Mouse (Mus musculus) 3134 (cell line): ENCODE results near the gene Spdl1.

Experiments
- DNase-seq: peaks from one replicate; pipeline ENCODE4 v3.0.0-alpha.2; 2011; ENCODE audit warnings: low spot score; ENCODE audit not compliant: insufficient read length; ENCODE audit errors: extremely low read depth

Spdl1 gene

GRCm38 (mm10) chr11:34833318-34834086 lies at the start of gene Spdl1:
Spdl1 (minus strand) TSS chr11:34833641.
- DNase-seq: peak; percentile 93

GRCm38 (mm10) chr11:34881528-34881927 lies 48.1 kb upstream of the Spdl1 start:
- DNase-seq: no peak

DNA sequence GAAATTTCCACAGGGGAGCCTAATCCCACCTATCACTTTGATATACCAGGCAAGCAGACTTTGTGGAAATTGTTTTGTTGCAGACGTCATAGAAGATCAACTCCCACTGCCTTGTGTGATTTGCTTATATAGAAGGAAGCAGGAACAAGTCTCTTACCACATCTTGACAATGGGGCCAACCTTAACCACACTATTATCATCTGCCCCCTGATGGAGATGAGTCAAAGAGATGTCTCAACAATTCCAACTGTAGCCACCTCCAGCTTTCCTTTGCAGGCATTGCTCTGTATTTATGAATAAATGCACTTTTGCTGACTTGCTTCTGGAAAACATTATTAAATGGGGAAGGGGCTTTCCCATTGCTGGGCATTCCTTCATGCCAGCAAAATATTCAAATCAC lies 46.2 kb upstream of the Spdl1 start:
- DNase-seq: no peak

- DNase-seq: no peak
Measured at GRCm38 (mm10) chr11:34873861-34874260, 40.4 kb upstream of the Spdl1 start.

GRCm38 (mm10) chr11:34872432-34872831 lies 39.0 kb upstream of the Spdl1 start:
- no peak for DNase-seq

GRCm38 (mm10) chr11:34871991-34872390 lies 38.5 kb upstream of the Spdl1 start:
- no peak for DNase-seq

GRCm38 (mm10) chr11:34871456-34871855 lies 38.0 kb upstream of the Spdl1 start:
- DNase-seq: no peak

- no peak for DNase-seq
Measured at GRCm38 (mm10) chr11:34868626-34869025, 35.2 kb upstream of the Spdl1 start.

DNA sequence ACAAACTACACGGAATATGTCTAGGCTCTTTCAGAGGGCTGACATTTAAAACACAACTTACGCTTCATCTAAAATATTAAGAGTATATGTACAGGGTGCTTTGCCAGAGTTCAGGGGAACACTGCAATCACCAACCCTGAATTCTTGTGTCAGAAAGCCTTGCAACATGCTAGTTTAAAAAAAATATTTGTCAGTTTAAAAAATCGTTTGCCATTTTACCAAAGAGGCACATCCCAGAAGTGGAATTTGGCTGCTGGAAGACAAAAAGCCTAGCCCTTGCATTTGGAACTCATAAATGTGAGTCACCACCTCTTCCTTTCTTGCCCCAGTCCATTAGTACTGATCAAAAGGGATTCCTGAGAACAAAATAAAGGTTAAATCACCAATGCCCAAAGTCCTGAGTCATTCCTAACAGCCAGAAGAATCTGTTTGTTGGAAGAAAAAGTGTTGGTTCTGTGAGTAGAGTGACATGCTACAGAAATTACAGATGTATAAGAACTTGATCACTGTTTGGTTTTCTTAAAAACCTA lies 32.4 kb upstream of the Spdl1 start:
- DNase-seq: no peak

DNA sequence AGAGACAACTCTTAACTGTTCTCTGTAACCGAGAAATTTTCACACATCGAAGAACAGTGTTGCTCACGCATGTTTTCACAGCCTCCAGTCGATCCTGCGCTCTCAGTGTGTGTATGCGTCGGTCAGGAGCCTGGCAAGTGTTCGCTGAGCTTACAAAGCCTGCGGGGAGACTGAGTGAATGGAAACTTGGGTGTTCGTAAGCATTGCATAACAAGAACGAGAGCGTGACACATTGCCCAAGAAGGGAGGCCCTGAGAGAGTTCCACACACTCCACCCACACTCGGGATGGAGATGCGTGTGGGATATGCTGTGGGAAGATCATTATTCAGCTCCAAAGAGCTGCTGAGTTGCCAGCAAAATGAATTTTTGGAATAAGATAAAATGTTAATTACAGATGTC lies 31.7 kb upstream of the Spdl1 start:
- no peak for DNase-seq

DNA sequence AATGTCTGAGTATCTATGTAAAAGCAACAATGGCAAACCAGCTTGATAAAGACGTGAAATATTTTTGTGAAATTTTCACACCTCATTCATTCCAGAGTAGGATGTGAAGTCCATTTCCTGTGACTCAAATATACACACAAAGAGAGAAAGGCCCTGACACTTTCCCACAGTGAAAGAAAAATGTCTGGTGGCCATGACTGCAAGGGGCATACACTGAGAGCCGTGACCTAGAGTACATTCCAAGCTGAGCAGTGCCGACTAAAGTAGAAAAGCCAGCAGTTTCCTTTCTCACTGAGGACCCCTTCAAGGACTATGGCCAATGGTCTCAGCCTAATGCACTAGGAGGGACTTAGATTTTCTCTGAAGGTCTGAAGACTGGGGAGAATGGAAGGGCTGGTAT lies 23.2 kb upstream of the Spdl1 start:
- no peak for DNase-seq

DNA sequence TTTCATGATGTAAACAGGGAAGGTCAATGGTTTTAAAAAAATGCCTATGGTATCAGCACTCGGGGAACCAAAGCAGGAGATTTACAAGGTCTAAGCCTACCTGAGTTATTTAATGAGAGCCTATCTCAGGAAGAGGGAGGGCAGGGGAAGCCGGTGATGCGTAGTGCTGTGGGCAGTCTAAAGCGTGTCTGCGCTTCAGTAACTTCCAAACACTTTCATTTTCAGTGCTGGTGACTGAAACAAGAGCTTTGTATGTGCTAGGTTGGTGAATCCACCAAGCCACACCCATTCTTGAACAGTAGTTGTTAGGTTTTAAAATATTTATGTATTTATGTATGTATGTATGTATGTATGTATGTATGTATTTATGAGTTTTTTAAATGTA lies 12.8 kb upstream of the Spdl1 start:
- no peak for DNase-seq

DNA sequence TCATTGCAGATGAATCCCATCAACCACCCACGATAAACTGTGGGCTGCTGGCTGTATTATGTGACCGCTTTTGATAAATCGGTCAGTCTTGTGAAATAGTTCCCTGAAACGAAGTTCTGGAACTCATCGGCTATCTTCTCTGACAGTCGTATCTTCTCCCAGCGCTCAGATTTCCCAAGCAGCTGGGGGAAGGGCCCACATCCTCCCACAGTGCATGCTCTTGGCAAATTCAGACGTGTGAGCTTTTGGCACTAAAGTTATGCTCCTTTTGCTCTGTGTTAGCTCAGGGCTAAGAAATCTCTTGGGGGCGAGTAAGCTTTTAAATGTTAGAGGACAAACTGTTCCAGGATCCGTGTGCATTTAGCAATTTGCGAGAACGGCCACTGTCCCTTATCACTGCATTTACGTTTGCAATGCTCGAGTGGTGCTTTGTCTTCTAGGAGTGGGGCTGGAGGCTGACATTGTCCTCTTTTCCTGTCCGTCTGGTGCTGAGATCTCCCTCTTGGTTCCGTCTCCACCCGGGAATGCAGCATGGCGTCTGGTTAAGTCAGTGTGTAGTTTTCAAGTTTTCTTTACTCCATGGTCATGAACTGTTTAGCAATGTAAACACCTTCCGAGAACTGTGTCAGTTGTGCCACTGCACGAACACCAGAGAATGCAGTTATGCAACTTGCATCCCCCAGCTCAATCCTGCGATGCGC lies 12.3 kb upstream of the Spdl1 start:
- DNase-seq: no peak

GRCm38 (mm10) chr11:34843517-34843916 lies 10.1 kb upstream of the Spdl1 start:
- no peak for DNase-seq

DNA sequence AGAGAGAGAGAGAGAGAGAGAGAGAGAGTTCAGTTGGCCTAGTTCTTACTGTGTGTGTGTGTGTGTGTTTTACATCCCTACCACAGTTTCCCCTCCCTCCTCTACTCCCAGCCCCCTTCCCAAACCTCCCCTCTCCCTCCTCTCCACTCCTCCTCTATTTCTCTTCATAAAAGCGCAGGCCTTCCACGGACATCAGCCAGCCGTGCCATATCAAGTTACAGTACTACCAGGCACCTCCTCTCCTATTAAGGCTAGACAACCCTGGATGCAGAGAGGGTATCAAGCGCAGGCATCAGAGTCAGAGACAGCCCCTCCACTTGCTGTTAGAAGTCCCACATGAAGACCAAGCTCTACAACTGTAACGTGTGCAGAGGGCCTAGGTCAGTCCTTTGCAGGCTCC lies 6.8 kb upstream of the Spdl1 start:
- no peak for DNase-seq

DNA sequence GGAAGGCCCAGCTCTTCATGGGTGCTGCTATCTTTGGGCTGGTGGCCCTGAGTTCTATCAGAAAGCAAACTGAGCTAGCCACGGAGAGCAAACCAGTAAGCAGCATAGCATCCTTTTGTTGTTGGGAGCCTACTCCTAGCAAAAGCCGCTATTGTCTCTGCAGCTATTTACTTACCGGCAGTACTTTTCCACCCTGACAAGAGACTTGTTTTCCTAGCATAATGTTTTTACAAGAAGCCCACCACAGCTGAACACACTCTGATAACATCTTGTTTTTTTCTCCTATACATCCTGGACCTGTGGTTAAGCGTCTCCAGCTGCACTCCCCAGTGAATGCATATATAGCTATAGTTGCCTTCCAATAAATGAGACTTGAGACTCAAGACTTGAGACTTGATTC lies 5.6 kb upstream of the Spdl1 start:
- no peak for DNase-seq

DNA sequence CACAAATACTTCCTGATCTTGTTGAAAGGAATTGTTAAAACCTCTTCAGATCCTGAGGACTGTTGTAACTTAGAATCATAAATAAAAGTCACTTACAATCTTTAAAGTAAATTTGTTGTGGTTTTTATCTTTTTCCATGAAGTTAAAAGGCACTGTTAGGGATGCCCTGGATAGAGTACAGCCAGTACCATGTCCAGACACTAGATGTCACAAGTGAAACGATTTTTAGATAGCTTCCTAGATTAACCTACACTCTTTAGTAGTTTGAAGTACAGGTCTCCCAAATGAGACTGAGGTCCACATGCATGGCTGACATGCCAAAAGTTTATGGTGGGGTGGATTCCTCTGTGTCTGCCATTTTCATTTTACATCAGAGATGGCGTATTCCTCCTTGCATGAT lies 2.8 kb upstream of the Spdl1 start:
- no peak for DNase-seq

DNA sequence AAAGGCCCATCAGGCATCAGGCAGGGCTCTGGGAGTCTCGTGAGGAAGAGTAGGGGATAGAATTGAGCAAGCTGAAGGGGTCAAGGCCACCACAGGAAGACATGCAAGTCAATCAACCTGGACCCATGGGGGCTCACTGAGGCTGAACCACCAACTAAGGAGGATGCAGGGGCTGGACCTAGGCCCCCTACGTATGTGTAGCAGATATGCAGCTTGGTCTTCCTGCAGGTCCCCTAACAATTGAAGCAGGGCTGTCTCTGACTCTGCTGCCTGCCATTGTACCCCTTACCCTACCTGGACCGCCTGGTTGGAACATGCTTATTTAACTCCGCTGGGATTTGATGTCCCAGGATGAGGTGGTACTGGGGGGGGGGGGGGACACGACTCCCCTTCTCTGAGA lies 763 bp downstream of the Spdl1 start:
- DNase-seq: peak; percentile 5

DNA sequence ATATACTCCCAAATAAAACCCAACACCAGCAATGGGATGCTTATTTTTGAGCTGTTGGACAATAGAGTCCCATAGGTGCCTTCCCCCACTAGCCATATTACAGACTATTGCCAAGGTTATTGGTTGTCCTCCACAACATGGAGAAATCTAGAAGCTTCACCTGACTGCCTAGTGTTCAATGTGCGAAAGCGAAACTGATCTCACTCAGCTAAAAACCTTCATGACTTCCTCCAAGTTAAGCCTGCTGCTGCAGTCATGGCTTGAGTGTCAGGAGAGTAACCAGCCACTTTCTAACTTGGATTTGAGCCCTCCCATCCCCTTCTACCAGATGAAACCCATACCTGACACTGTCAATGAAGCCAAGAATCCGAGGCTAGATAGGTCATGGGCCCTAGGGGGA lies 5.6 kb downstream of the Spdl1 start:
- no peak for DNase-seq

DNA sequence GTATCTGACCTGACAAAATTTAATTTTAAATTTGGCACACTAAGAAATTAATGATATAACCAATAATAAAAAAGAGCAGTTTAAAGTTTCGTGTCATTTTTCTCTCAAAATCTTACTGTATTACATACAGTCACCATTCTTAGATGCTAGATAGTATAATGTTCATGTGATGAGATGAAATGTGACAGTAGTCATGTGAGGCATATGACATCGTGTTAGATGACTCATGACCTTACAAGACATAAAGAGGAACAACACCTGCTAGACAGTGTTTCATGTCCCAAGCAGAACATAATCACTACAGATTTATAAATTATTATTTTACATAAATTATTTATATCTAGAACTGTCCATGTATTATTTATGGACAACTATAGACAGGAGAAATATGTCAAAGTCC lies 6.5 kb downstream of the Spdl1 start:
- DNase-seq: no peak

DNA sequence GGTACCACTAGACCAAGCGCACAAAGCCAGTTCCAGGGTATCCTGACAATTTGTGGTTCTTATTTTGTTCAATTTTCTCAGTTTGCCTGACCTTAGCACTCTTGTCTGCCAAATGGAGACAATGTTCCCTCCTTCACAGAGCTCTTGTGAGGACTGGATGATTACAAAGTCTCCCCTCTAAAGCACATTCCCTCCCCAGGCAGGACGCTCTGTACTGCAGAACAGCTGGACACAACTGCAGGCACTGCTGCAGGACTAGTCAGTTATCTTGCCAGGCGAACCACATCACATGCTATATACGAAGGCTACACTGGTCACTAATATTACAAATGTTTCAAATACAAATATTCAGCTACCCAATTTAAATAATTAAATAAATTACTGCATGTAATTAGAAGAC lies 8.7 kb downstream of the Spdl1 start:
- no peak for DNase-seq

DNA sequence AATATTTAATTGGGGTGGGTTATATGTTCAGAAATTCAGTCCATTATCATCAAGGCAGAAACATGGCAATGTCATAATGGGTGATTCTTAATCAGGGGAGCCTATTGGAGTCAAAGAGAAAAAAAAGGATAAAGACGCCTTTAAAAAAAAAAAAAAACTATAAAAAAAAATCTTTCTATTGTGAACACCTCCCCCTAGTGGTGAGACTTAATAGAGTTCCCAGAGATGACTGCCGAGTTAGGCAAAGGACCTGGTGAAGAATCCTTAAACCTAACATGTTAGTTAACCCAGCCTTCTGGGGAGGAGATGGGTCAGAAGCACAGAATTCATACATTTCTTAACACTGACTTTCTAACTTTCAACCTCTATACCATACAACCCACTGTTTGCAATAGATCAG lies 18.7 kb downstream of the Spdl1 start:
- DNase-seq: no peak
